ENCODE assay signal across 8 mouse cellular contexts in genomic region chr7:90886396-90887006, GRCm38 (mm10).
DNase-seq lines count a peak whose midpoint lies in the region; ATAC-seq and TF ChIP-seq lines count a peak whose summit lies in the region.

No protein-coding gene starts in this region.

- peaks cover 22% of the 10 kb centered on the region for H3K27me3 ChIP-seq in heart, embryonic 13.5 days (replicated peaks)
- H3K27me3 ChIP-seq in hindbrain, embryonic 11.5 days (ENCODE audit: control insufficient read depth, insufficient read depth, low read length) = no peaks in the 10 kb centered on the region
- no peaks in the 10 kb centered on the region; the same call in 1 of the 2 replicates for H3K27me3 ChIP-seq in midbrain, embryonic 12.5 days

- intact Hi-C loops in heart, postnatal 10 days (cut with DNase I) = no loop called here

- no peak overlapping the region for H3K27ac ChIP-seq in heart, embryonic 13.5 days (replicated peaks)
- H3K27ac ChIP-seq in hindbrain, embryonic 11.5 days (ENCODE audit: low read depth, low read length) = no peak overlapping the region
- peak overlapping the region; percentile 65; the same call in 1 of the 2 replicates for H3K27ac ChIP-seq in midbrain, embryonic 12.5 days (replicated peaks)

- no peaks in the 10 kb centered on the region for H3K36me3 ChIP-seq in heart, embryonic 13.5 days
- no peaks in the 10 kb centered on the region for H3K36me3 ChIP-seq in hindbrain, embryonic 11.5 days (ENCODE audit: control insufficient read depth, insufficient read depth, low read length)
- H3K36me3 ChIP-seq in midbrain, embryonic 12.5 days = no peaks in the 10 kb centered on the region

- peaks cover 9% of the 10 kb centered on the region for H3K4me1 ChIP-seq in heart, embryonic 13.5 days
- H3K4me1 ChIP-seq in hindbrain, embryonic 11.5 days (replicated peaks; ENCODE audit: control insufficient read depth, insufficient read depth, low read length) = no peaks in the 10 kb centered on the region
- peaks cover 9% of the 10 kb centered on the region for H3K4me1 ChIP-seq in midbrain, embryonic 12.5 days

- under 1% methylated on average over 13 of the region's 13 CpGs for WGBS in heart, embryonic 13.5 days
- under 1% methylated on average over 13 of the region's 13 CpGs for WGBS in hindbrain, embryonic 11.5 days
- under 1% methylated on average over 13 of the region's 13 CpGs for WGBS in midbrain, embryonic 12.5 days

- 0 out of 2 replicates have a peak overlapping the region, but pooled peaks have one; percentile 73 for H3K9ac ChIP-seq in heart, embryonic 13.5 days
- H3K9ac ChIP-seq in hindbrain, embryonic 11.5 days (ENCODE audit: low read depth, low read length) = peak overlapping the region; percentile 55; the same call in 1 of the 2 replicates
- H3K9ac ChIP-seq in midbrain, embryonic 12.5 days (replicated peaks) = peak overlapping the region; percentile 60; the same call in 1 of the 2 replicates

- no peak for TF ChIP-seq POLR2A in brain, embryonic 14.5 days (IDR thresholded peaks at IDR 0.05; ENCODE audit: borderline replicate concordance, extremely low read depth, insufficient read depth, insufficient read length, poor library complexity, severe bottlenecking)

- no peak for TF ChIP-seq CTCF in brain, embryonic 14.5 days (IDR thresholded peaks at IDR 0.05; ENCODE audit: borderline replicate concordance, extremely low read depth, insufficient read depth, insufficient read length)

- H3K4me2 ChIP-seq in heart, embryonic 13.5 days = peak overlapping the region; percentile 77
- H3K4me2 ChIP-seq in hindbrain, embryonic 11.5 days (replicated peaks; ENCODE audit: low read depth, low read length) = peak overlapping the region; percentile 75
- peak overlapping the region; percentile 84 for H3K4me2 ChIP-seq in midbrain, embryonic 12.5 days (replicated peaks)

- peak overlapping the region; percentile 47 for H3K4me3 ChIP-seq in heart, embryonic 13.5 days
- peak overlapping the region; percentile 35 for H3K4me3 ChIP-seq in hindbrain, embryonic 11.5 days (ENCODE audit: low read depth, low read length)
- H3K4me3 ChIP-seq in midbrain, embryonic 12.5 days = peak overlapping the region; percentile 45

- no peaks in the 10 kb centered on the region for H3K9me3 ChIP-seq in heart, embryonic 13.5 days
- H3K9me3 ChIP-seq in hindbrain, embryonic 11.5 days (ENCODE audit: control insufficient read depth, low read length) = no peaks in the 10 kb centered on the region
- H3K9me3 ChIP-seq in midbrain, embryonic 12.5 days = no peaks in the 10 kb centered on the region

- no peak for DNase-seq in heart, postnatal 10 days
- peak; percentile 70 for DNase-seq in brain, embryonic 14.5 days (ENCODE audit: low read depth)
- peak; percentile 30 for DNase-seq in hindbrain, embryonic 11.5 days (ENCODE audit: low spot score)
- no peak for DNase-seq in adrenal gland, adult 2 months
- no peak for DNase-seq in adipocyte (ENCODE audit: low spot score)
- DNase-seq in thymus, postnatal 0 days (ENCODE audit: low spot score) = no peak

- no peak for ATAC-seq in heart, embryonic 13.5 days (ENCODE audit: extremely low read depth, insufficient number of reproducible peaks, low FRiP score, low TSS enrichment)
- peak; percentile 61 for ATAC-seq in hindbrain, embryonic 11.5 days (ENCODE audit: low FRiP score)
- peak; percentile 69 for ATAC-seq in midbrain, embryonic 12.5 days (ENCODE audit: low FRiP score, low read depth)

Comparison
In these comparisons a context has a peak if more than half of its experiments do, and no peak if none do; other contexts are left out.
1. DNase-seq: peak in brain, embryonic 14.5 days (single experiment) and hindbrain, embryonic 11.5 days (single experiment); none in heart, postnatal 10 days (0 of 2), adrenal gland, adult 2 months (single experiment), adipocyte (single experiment) and thymus, postnatal 0 days (single experiment).
2. Peak in every context shown above with its lines, with median percentiles within 50 percentile points of each other: H3K4me2 ChIP-seq, H3K4me3 ChIP-seq and H3K9ac ChIP-seq.